Mouse (Mus musculus) cortical plate, adult 2 months (tissue): Measurements from ENCODE around the gene Tnfrsf21.
A peak's percentile ranks its signal among the peaks of the same experiment; 100 is the strongest.

Source experiments
- CTCF ChIP-seq: fragments of 200-500 bp; IDR thresholded peaks from 2 replicates; pipeline ENCODE4 v1.5.1; 2011; ENCODE audit warnings: mild to moderate bottlenecking, control low read depth, low read length; ENCODE audit not compliant: insufficient read depth; ENCODE audit errors: extremely low read depth
- POLR2A ChIP-seq: fragments of 200-500 bp; IDR thresholded peaks from 2 replicates; pipeline ENCODE4 v1.6.1; 2011; ENCODE audit warnings: mild to moderate bottlenecking, low read length, control low read depth; ENCODE audit not compliant: insufficient read depth; ENCODE audit errors: extremely low read depth

- TF ChIP-seq POLR2A (no peak), CTCF (peak; percentile 75)
These were observed 3.6 kb upstream of the Tnfrsf21 start for GRCm38 (mm10) chr17:43012718-43013117.
